Mouse (Mus musculus): ENCODE results near the gene Vdac2.

- TF ChIP-seq CTCF (IDR thresholded peaks at IDR 0.05; ENCODE audit: extremely low read depth, insufficient read depth, low read length): no peak
- no peak for TF ChIP-seq POLR2A (IDR thresholded peaks at IDR 0.05; ENCODE audit: extremely low read depth, insufficient read depth, low read length)
These were observed 31.8 kb downstream of the Vdac2 start for GRCm38 (mm10) chr14:21856886-21857285.
